Mouse (Mus musculus): Measurements from ENCODE around the gene Atp5s.

The Atp5s gene

GRCm38 (mm10) chr12:69724711-69725460 is at the start of gene Atp5s, which contains the start of gene L2hgdh:
Gene Atp5s (plus strand): TSS chr12:69724950.
Gene L2hgdh (minus strand): TSS chr12:69724873.
- DNase-seq (ENCODE audit: low spot score), result peak; percentile 97

- no peak for DNase-seq (ENCODE audit: low spot score)
These were observed 48.6 kb upstream of the Atp5s start for GRCm38 (mm10) chr12:69676157-69676556.

- DNase-seq (ENCODE audit: low spot score), result peak; percentile 47
These were observed 43.9 kb upstream of the Atp5s start for GRCm38 (mm10) chr12:69680635-69681565.

- DNase-seq (ENCODE audit: low spot score), result peak; percentile 57
These were observed 43.1 kb upstream of the Atp5s start, which contains the start of gene Sos2 for GRCm38 (mm10) chr12:69681566-69682061. Gene Sos2 (minus strand): TSS chr12:69681852.

- peak; percentile 82 for DNase-seq (ENCODE audit: low spot score)
These were observed 42.5 kb upstream of the Atp5s start for GRCm38 (mm10) chr12:69682065-69682787.

- DNase-seq (ENCODE audit: low spot score), result no peak
These were observed 41.8 kb upstream of the Atp5s start for GRCm38 (mm10) chr12:69682788-69683419.

GRCm38 (mm10) chr12:69683537-69683936 is 41.2 kb upstream of the Atp5s start:
- peak; percentile 93 for DNase-seq (ENCODE audit: low spot score)

GRCm38 (mm10) chr12:69688368-69688767 is 36.4 kb upstream of the Atp5s start:
- DNase-seq (ENCODE audit: low spot score), result peak; percentile 14

- DNase-seq (ENCODE audit: low spot score), result no peak
These were observed 35.7 kb upstream of the Atp5s start for GRCm38 (mm10) chr12:69689094-69689493.

GRCm38 (mm10) chr12:69690714-69691113 is 34.0 kb upstream of the Atp5s start:
- no peak for DNase-seq (ENCODE audit: low spot score)

GRCm38 (mm10) chr12:69693471-69693870 is 31.3 kb upstream of the Atp5s start:
- DNase-seq (ENCODE audit: low spot score), result no peak

GRCm38 (mm10) chr12:69696746-69697145 is 28.0 kb upstream of the Atp5s start:
- DNase-seq (ENCODE audit: low spot score), result peak; percentile 76

GRCm38 (mm10) chr12:69698352-69698751 is 26.4 kb upstream of the Atp5s start:
- DNase-seq (ENCODE audit: low spot score), result no peak

GRCm38 (mm10) chr12:69704799-69705458 is 19.8 kb upstream of the Atp5s start:
- no peak for DNase-seq (ENCODE audit: low spot score)

GRCm38 (mm10) chr12:69713628-69714027 is 11.1 kb upstream of the Atp5s start:
- no peak for DNase-seq (ENCODE audit: low spot score)

GRCm38 (mm10) chr12:69722857-69723256 is 1.9 kb upstream of the Atp5s start:
- no peak for DNase-seq (ENCODE audit: low spot score)

- no peak for DNase-seq (ENCODE audit: low spot score)
These were observed 1.4 kb upstream of the Atp5s start for GRCm38 (mm10) chr12:69723376-69723775.

- no peak for DNase-seq (ENCODE audit: low spot score)
These were observed 586 bp upstream of the Atp5s start for GRCm38 (mm10) chr12:69724018-69724710.

- no peak for DNase-seq (ENCODE audit: low spot score)
These were observed 4.5 kb downstream of the Atp5s start for GRCm38 (mm10) chr12:69729246-69729645.

- DNase-seq (ENCODE audit: low spot score), result no peak
These were observed 5.6 kb downstream of the Atp5s start for GRCm38 (mm10) chr12:69730306-69730705.

Data from lung, postnatal 25 days (tissue).